9 mouse cellular contexts compared by ENCODE assay signal in genomic region chr11:116488693-116489375, GRCm38 (mm10). TPM values are rescaled to one million over a fixed set of nuclear protein-coding genes. Genes with fewer than 3 reads are reported as not detected.
DNase-seq lines count a peak whose midpoint lies in the region; ATAC-seq and TF ChIP-seq lines count a peak whose summit lies in the region.
"Had no signal": no experiment of that assay in that cellular context is flagged by ENCODE, and none has a peak within 500 bp of the region (broad histone marks: within the 10 kb centered on the region; RNA-seq: fewer than 3 reads in every experiment).

No protein-coding gene starts in this region.

- ATAC-seq in kidney, embryonic 16.5 days (ENCODE audit: low FRiP score, low TSS enrichment), result no peak
- ATAC-seq in hindbrain, embryonic 12.5 days (ENCODE audit: low FRiP score), result no peak
- no peak for ATAC-seq in midbrain, embryonic 12.5 days (ENCODE audit: low FRiP score, low read depth)

- H3K79me2 ChIP-seq in MEL (ENCODE audit: control insufficient read depth, insufficient read depth, low read length, poor library complexity), result peaks cover 21% of the 10 kb centered on the region

- no peak overlapping the region for H3K27ac ChIP-seq in kidney, embryonic 16.5 days (ENCODE audit: low read length)
- peak overlapping the region; percentile 50; the same call in 1 of the 2 replicates for H3K27ac ChIP-seq in MEL (ENCODE audit: control insufficient read depth, low read depth, low read length)
- no peak overlapping the region for H3K27ac ChIP-seq in hindbrain, embryonic 12.5 days
- no peak overlapping the region for H3K27ac ChIP-seq in midbrain, embryonic 12.5 days (replicated peaks)

- peak; percentile 54 to 74 (median 64) for TF ChIP-seq CTCF in MEL (IDR thresholded peaks at IDR 0.05 in 2 of 3, conservative IDR thresholded peaks at IDR 0.05 in 1 of 3; ENCODE audit: control insufficient read depth in 1 of 3, insufficient read depth in 1 of 3, low read depth in 2 of 3, low read length in 3 of 3, poor library complexity in 1 of 3, severe bottlenecking in 1 of 3)

- 0 out of 4 replicates have a peak, but pooled peaks of 1 of the 2 experiments have one; percentile 11 for TF ChIP-seq EP300 in MEL (IDR thresholded peaks at IDR 0.05; ENCODE audit: low read depth in 1 of 2, low read length in 2 of 2)

- H3K4me2 ChIP-seq in kidney, embryonic 16.5 days (replicated peaks; ENCODE audit: low read depth, low read length), result peak overlapping the region; percentile 75
- H3K4me2 ChIP-seq in hindbrain, embryonic 12.5 days (replicated peaks), result peak overlapping the region; percentile 59
- peak overlapping the region; percentile 75 for H3K4me2 ChIP-seq in midbrain, embryonic 12.5 days (replicated peaks)

- H3K4me1 ChIP-seq in kidney, embryonic 16.5 days (ENCODE audit: insufficient read depth, low read length), result peaks cover 16% of the 10 kb centered on the region
- H3K4me1 ChIP-seq in MEL (ENCODE audit: control insufficient read depth in 1 of 2, insufficient read depth in 2 of 2, low read length in 2 of 2), result peaks cover 5 to 21% of the 10 kb centered on the region in 2 experiments; a peak in 3 of 4 replicates
- peaks cover 12% of the 10 kb centered on the region for H3K4me1 ChIP-seq in hindbrain, embryonic 12.5 days
- H3K4me1 ChIP-seq in midbrain, embryonic 12.5 days, result peaks cover 9% of the 10 kb centered on the region

- 77% methylated on average over 14 of the region's 14 CpGs for WGBS in kidney, embryonic 16.5 days
- 78% methylated on average over 14 of the region's 14 CpGs for WGBS in hindbrain, embryonic 12.5 days
- WGBS in midbrain, embryonic 12.5 days, result 76% methylated on average over 14 of the region's 14 CpGs

- TF ChIP-seq POLR2A in MEL (IDR thresholded peaks at IDR 0.05; ENCODE audit: control insufficient read depth in 1 of 2, insufficient read depth in 1 of 2, low read depth in 1 of 2, low read length in 2 of 2, poor library complexity in 1 of 2), result no peak

- peak overlapping the region; percentile 90 for H3K9ac ChIP-seq in kidney, embryonic 16.5 days (replicated peaks; ENCODE audit: low read length)
- H3K9ac ChIP-seq in MEL (ENCODE audit: control insufficient read depth, low read depth, low read length, poor library complexity, severe bottlenecking), result peak overlapping the region; percentile 92
- peak overlapping the region; percentile 96 for H3K9ac ChIP-seq in hindbrain, embryonic 12.5 days
- peak overlapping the region; percentile 97 for H3K9ac ChIP-seq in midbrain, embryonic 12.5 days (replicated peaks)

- H3K27me3 ChIP-seq in kidney, embryonic 16.5 days (ENCODE audit: insufficient read depth, low read length), result no peaks in the 10 kb centered on the region
- no peaks in the 10 kb centered on the region for H3K27me3 ChIP-seq in MEL (ENCODE audit: control insufficient read depth in 1 of 2, insufficient read depth in 2 of 2, low read length in 2 of 2)
- H3K27me3 ChIP-seq in hindbrain, embryonic 12.5 days, result no peaks in the 10 kb centered on the region
- H3K27me3 ChIP-seq in midbrain, embryonic 12.5 days, result no peaks in the 10 kb centered on the region; the same call in 1 of the 2 replicates

- peak overlapping the region; percentile 92 for H3K4me3 ChIP-seq in kidney, embryonic 16.5 days (ENCODE audit: low read length)
- H3K4me3 ChIP-seq in MEL (ENCODE audit: control insufficient read depth in 1 of 2, insufficient read depth in 1 of 2, low read depth in 2 of 2, low read length in 2 of 2), result peak overlapping the region; percentile 91 to 93
- H3K4me3 ChIP-seq in hindbrain, embryonic 12.5 days, result peak overlapping the region; percentile 97
- peak overlapping the region; percentile 98 for H3K4me3 ChIP-seq in midbrain, embryonic 12.5 days

- H3K9me3 ChIP-seq in kidney, embryonic 16.5 days (ENCODE audit: low read length), result peaks cover 3% of the 10 kb centered on the region; the same call in 1 of the 2 replicates
- H3K9me3 ChIP-seq in MEL (replicated peaks; ENCODE audit: insufficient read depth, low read length), result no peaks in the 10 kb centered on the region
- 0 out of 2 replicates have a peak, but pooled peaks cover 5% of the 10 kb centered on the region for H3K9me3 ChIP-seq in hindbrain, embryonic 12.5 days (replicated peaks)
- H3K9me3 ChIP-seq in midbrain, embryonic 12.5 days, result no peaks in the 10 kb centered on the region

- peaks cover 33% of the 10 kb centered on the region for H3K36me3 ChIP-seq in kidney, embryonic 16.5 days (ENCODE audit: insufficient read depth, low read length)
- peaks cover 12 to 19% of the 10 kb centered on the region in 2 experiments; a peak in 3 of 4 replicates for H3K36me3 ChIP-seq in MEL (ENCODE audit: control insufficient read depth in 1 of 2, insufficient read depth in 2 of 2, low read length in 2 of 2)
- peaks cover 38% of the 10 kb centered on the region for H3K36me3 ChIP-seq in hindbrain, embryonic 12.5 days
- peaks cover 45% of the 10 kb centered on the region for H3K36me3 ChIP-seq in midbrain, embryonic 12.5 days

- DNase-seq in kidney, adult 11 months, result no peak
- peak; percentile 64 for DNase-seq in MEL (ENCODE audit: low read depth, low spot score)
- DNase-seq in frontal cortex, postnatal 10 days (ENCODE audit: low spot score in 2 of 2), result no peak
- DNase-seq in layer of hippocampus, postnatal 14 days (ENCODE audit: low spot score in 2 of 2), result no peak
- no peak for DNase-seq in layer of hippocampus, postnatal 36 days

- TF ChIP-seq RAD21 in MEL (IDR thresholded peaks at IDR 0.05; ENCODE audit: low read depth, low read length), result no peak; the same call in none of the 2 replicates

TF ChIP-seq in MEL, 35 proteins besides CTCF, POLR2A, EP300 and RAD21:
- TF ChIP-seq HCFC1 (IDR thresholded peaks at IDR 0.05; ENCODE audit: low read depth, low read length), result 0 out of 2 replicates have a peak, but pooled peaks have one; percentile 11
- no peak for TF ChIP-seq ETS1 (IDR thresholded peaks at IDR 0.05; ENCODE audit: low read depth, low read length)
- TF ChIP-seq MAX (IDR thresholded peaks at IDR 0.05; ENCODE audit: low read length), result peak; percentile 28
- TF ChIP-seq RCOR1 (IDR thresholded peaks at IDR 0.05; ENCODE audit: low read depth, low read length), result peak; percentile 9; the same call in 1 of the 2 replicates
- TF ChIP-seq MYC (IDR thresholded peaks at IDR 0.05; ENCODE audit: low read depth, low read length), result 0 out of 2 replicates have a peak, but pooled peaks have one; percentile 23
- TF ChIP-seq SIN3A (IDR thresholded peaks at IDR 0.05; ENCODE audit: low read length), result no peak
- TF ChIP-seq SMC3 (IDR thresholded peaks at IDR 0.05; ENCODE audit: low read depth, low read length), result peak; percentile 39
TF ChIP-seq in MEL: peak in this region for 5.

RNA-seq across cellular contexts. Expression of gene Prpsap1, which starts 5.2 kb away (rescaled TPM):
- polyA plus RNA-seq in kidney, embryonic 16.5 days (2015; fragmentation: Nextera tagmentation; extraction: Ambion mirVana), result 217 and 226 TPM in 2 replicates
- 142 and 155 TPM in 2 replicates for total RNA-seq in MEL (2012; rRNA removed)
- 100 to 1,000 TPM in 1 of 2 experiments, not detected in 1; 112 TPM for polyA plus RNA-seq in MEL (2012; ENCODE audit: insufficient read depth in 1 of 2, insufficient read length in 2 of 2, low read depth in 1 of 2, low replicate concordance in 2 of 2, missing spikeins in 1 of 2)
- 164 and 179 TPM in 2 replicates for polyA plus RNA-seq in hindbrain, embryonic 12.5 days (2016; fragmentation: Nextera tagmentation; extraction: Ambion mirVana)
- polyA plus RNA-seq in midbrain, embryonic 12.5 days (2016; fragmentation: Nextera tagmentation; extraction: Ambion mirVana), result 175 and 183 TPM in 2 replicates
- total RNA-seq in layer of hippocampus, postnatal 14 days (2021), result 10 to 100 TPM; 86.1 to 90.6 TPM
- 10 to 100 TPM; 93.0 to 93.3 TPM for total RNA-seq in layer of hippocampus, postnatal 36 days (2021)

RNA-seq across cellular contexts. Expression of gene Qrich2, which starts 22.8 kb away (rescaled TPM):
- polyA plus RNA-seq in kidney, embryonic 16.5 days (2015; fragmentation: Nextera tagmentation; extraction: Ambion mirVana), result 0.15 and 0.32 TPM in 2 replicates
- not detected in 2 replicates for total RNA-seq in MEL (2012; rRNA removed)
- under 1 TPM in 1 of 2 experiments, not detected in 1; 0.11 TPM for polyA plus RNA-seq in MEL (2012; ENCODE audit: insufficient read depth in 1 of 2, insufficient read length in 2 of 2, low read depth in 1 of 2, low replicate concordance in 2 of 2, missing spikeins in 1 of 2)
- polyA plus RNA-seq in hindbrain, embryonic 12.5 days (2016; fragmentation: Nextera tagmentation; extraction: Ambion mirVana), result 0.18 and 0.39 TPM in 2 replicates
- polyA plus RNA-seq in midbrain, embryonic 12.5 days (2016; fragmentation: Nextera tagmentation; extraction: Ambion mirVana), result not detected in 2 replicates
- under 1 TPM in 1 of 2 experiments, not detected in 1; 0.07 TPM for total RNA-seq in layer of hippocampus, postnatal 14 days (2021)
- not detected for total RNA-seq in layer of hippocampus, postnatal 36 days (2021)
- total RNA-seq: common myeloid progenitor, adult 5-6 weeks had no signal

RNA-seq across cellular contexts. Expression of gene Sphk1, which starts 41.9 kb away (rescaled TPM):
- 5.8 and 5.9 TPM in 2 replicates for polyA plus RNA-seq in kidney, embryonic 16.5 days (2015; fragmentation: Nextera tagmentation; extraction: Ambion mirVana)
- total RNA-seq in MEL (2012; rRNA removed), result 77.5 and 127 TPM in 2 replicates
- 10 to 100 TPM in 1 of 2 experiments, not detected in 1; 53.5 TPM for polyA plus RNA-seq in MEL (2012; ENCODE audit: insufficient read depth in 1 of 2, insufficient read length in 2 of 2, low read depth in 1 of 2, low replicate concordance in 2 of 2, missing spikeins in 1 of 2)
- polyA plus RNA-seq in hindbrain, embryonic 12.5 days (2016; fragmentation: Nextera tagmentation; extraction: Ambion mirVana), result 8.9 and 10.2 TPM in 2 replicates
- polyA plus RNA-seq in midbrain, embryonic 12.5 days (2016; fragmentation: Nextera tagmentation; extraction: Ambion mirVana), result 4.6 and 7.1 TPM in 2 replicates
- 1 to 10 TPM; 2.2 TPM for total RNA-seq in layer of hippocampus, postnatal 14 days (2021)
- total RNA-seq in layer of hippocampus, postnatal 36 days (2021), result 1 to 10 TPM; 1.3 to 2.4 TPM

RNA-seq across cellular contexts. Expression of gene Ubald2, which starts 54.9 kb away (rescaled TPM):
- polyA plus RNA-seq in kidney, embryonic 16.5 days (2015; fragmentation: Nextera tagmentation; extraction: Ambion mirVana), result 51.2 and 51.4 TPM in 2 replicates
- total RNA-seq in MEL (2012; rRNA removed), result 56.8 and 66.2 TPM in 2 replicates
- 10 to 100 TPM in 1 of 2 experiments, not detected in 1; 77.7 TPM for polyA plus RNA-seq in MEL (2012; ENCODE audit: insufficient read depth in 1 of 2, insufficient read length in 2 of 2, low read depth in 1 of 2, low replicate concordance in 2 of 2, missing spikeins in 1 of 2)
- 46.6 and 50.6 TPM in 2 replicates for polyA plus RNA-seq in hindbrain, embryonic 12.5 days (2016; fragmentation: Nextera tagmentation; extraction: Ambion mirVana)
- 47.7 and 52.5 TPM in 2 replicates for polyA plus RNA-seq in midbrain, embryonic 12.5 days (2016; fragmentation: Nextera tagmentation; extraction: Ambion mirVana)
- total RNA-seq in layer of hippocampus, postnatal 14 days (2021), result 10 to 100 TPM; 38.7 to 41.4 TPM
- total RNA-seq in layer of hippocampus, postnatal 36 days (2021), result 10 to 100 TPM; 37.4 to 38.0 TPM
